Mouse (Mus musculus): ENCODE data around the gene Ttc5.

DNA sequence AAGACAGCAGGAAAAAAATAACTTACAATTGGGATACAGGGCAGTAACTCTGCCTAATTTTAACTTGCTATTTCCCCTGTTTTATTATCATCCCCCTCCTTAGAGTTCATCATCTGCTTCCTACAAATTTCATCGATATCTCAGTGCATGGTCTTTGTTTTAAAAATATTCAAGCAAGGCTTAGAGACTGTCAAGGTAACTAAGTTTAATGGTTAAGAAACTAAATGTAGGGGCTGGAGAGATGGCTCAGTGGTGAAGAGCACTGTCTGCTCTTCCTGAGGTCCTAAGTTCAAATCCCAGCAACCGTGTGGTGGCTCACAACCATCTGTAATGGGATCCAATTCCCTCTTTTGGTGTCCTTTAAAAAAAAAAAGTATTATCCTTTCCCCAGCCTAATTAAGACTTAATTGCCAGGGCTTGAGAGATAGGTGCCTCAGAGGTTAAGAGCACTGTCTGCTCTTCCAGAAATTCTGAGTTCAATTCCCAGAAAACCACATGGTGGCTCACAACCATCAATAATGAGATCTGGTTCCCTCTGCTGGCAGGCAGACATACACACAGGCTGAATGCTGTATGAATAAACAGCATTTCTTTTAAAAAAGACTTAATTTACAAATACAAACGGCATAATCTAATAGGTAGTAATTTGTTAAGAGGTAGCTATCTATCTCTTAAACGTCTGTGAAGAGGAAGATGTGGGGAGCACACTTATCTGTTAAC, 17.7 kb upstream of the Ttc5 start:
- no peak for TF ChIP-seq POLR2A (IDR thresholded peaks at IDR 0.05; ENCODE audit: insufficient read depth, low read depth, low read length)
- no peak for TF ChIP-seq CTCF (IDR thresholded peaks at IDR 0.05; ENCODE audit: insufficient read depth, low read depth, low read length)
